Mouse (Mus musculus) embryonic facial prominence, embryonic 11.5 days (tissue): Measurements from ENCODE around the gene Zfp37. TPM values are rescaled to one million over a fixed set of nuclear protein-coding genes. Genes with fewer than 3 reads are reported as not detected.

Source experiments
- polyA plus RNA-seq: library from polyadenylated mRNA; unstranded; fragments of >200 nt; fragmentation: Nextera tagmentation; extraction: Ambion mirVana; gene quantifications from 2 replicates; pipeline ENCODE4 v1.2.1, GENCODE M21; 2014

Gene Zfp37
- polyA plus RNA-seq, 1 experiment from 2014 or later: 28.3 TPM

Other genes starting within 250 kb of the Zfp37 start
- gene Mup20, start 176.9 kb downstream of the Zfp37 start, polyA plus RNA-seq: not detected in 2 replicates
- gene Mup3, start 143.7 kb downstream of the Zfp37 start, polyA plus RNA-seq: not detected in 2 replicates
- not detected in 2 replicates for gene Mup21, start 80.2 kb downstream of the Zfp37 start, polyA plus RNA-seq
- 7.9 and 10.6 TPM in 2 replicates for gene Slc31a2, start 31.5 kb upstream of the Zfp37 start, polyA plus RNA-seq
- 16.3 and 18.4 TPM in 2 replicates for gene Fkbp15, start 129.5 kb upstream of the Zfp37 start, polyA plus RNA-seq
- gene Slc31a1, start 129.7 kb upstream of the Zfp37 start, polyA plus RNA-seq: 49.0 and 51.2 TPM in 2 replicates
- 231 TPM in 2 replicates for gene Cdc26, start 177.6 kb upstream of the Zfp37 start, polyA plus RNA-seq
- 31.8 and 31.9 TPM in 2 replicates for gene Prpf4, start 177.8 kb upstream of the Zfp37 start, polyA plus RNA-seq
- gene Rnf183, start 204.2 kb upstream of the Zfp37 start, polyA plus RNA-seq: not detected in 2 replicates
- 6.4 and 7.1 TPM in 2 replicates for gene Wdr31, start 239.8 kb upstream of the Zfp37 start, polyA plus RNA-seq
- 1.8 and 2.2 TPM in 2 replicates for gene Bspry, start 249.0 kb upstream of the Zfp37 start, polyA plus RNA-seq